Mouse (Mus musculus) small intestine, adult 2 months (tissue): Measurements from ENCODE around the gene Plxdc1. TPM values are rescaled to one million over a fixed set of nuclear protein-coding genes. Genes with fewer than 3 reads are reported as not detected.
A peak's percentile ranks its signal among the peaks of the same experiment; 100 is the strongest.

Experiments
- H3K27ac ChIP-seq: fragments of 200-500 bp; 2 replicates; pipeline ENCODE4 v1.5.1; 2012; ENCODE audit warnings: low read depth, low read length, control low read depth, inconsistent platforms; ENCODE audit not compliant: insufficient read depth
- H3K27me3 ChIP-seq: fragments of 200-500 bp; 2 replicates; pipeline ENCODE4 v1.6.1; 2012; ENCODE audit warnings: mild to moderate bottlenecking, moderate library complexity, low read length, inconsistent platforms; ENCODE audit not compliant: control insufficient read depth, insufficient read depth
- H3K36me3 ChIP-seq: fragments of 200-500 bp; 2 replicates; pipeline ENCODE4 v1.6.1; 2012; ENCODE audit warnings: mild to moderate bottlenecking, low read length, control low read depth, inconsistent platforms; ENCODE audit not compliant: control insufficient read depth, insufficient read depth
- H3K4me1 ChIP-seq: fragments of 200-500 bp; 2 replicates; pipeline ENCODE4 v1.6.1; 2012; ENCODE audit warnings: low read length, inconsistent platforms, mixed read lengths; ENCODE audit not compliant: control insufficient read depth, insufficient read depth, insufficient read length
- H3K4me3 ChIP-seq: fragments of 200-500 bp; 2 replicates; pipeline ENCODE4 v1.5.1; 2012; ENCODE audit warnings: low read depth, mild to moderate bottlenecking, control low read depth, inconsistent platforms, low read length, moderate library complexity
- CTCF ChIP-seq: fragments of 200-500 bp; IDR thresholded peaks from 2 replicates; pipeline ENCODE4 v1.5.1; 2012; ENCODE audit warnings: low read depth, mild to moderate bottlenecking, control low read depth, inconsistent platforms, low read length, moderate library complexity, mixed read lengths; ENCODE audit not compliant: insufficient replicate concordance, insufficient read length; ENCODE audit errors: extremely low read depth
- POLR2A ChIP-seq: fragments of 200-500 bp; IDR thresholded peaks from 2 replicates; pipeline ENCODE4 v1.6.1; 2012; ENCODE audit warnings: low read depth, mild to moderate bottlenecking, control low read depth, inconsistent platforms, low read length, moderate library complexity
- WGBS: fragments of 180-500 bp; shearing (Covaris S2); methylation state at CpG from one replicate; pipeline ENCODE4 v1.1.7; 2018; 5-methylcytosine and 5-hydroxymethylcytosine counted together
- polyA plus RNA-seq: library from polyadenylated mRNA; depleted of rRNA; stranded (reverse); fragments of >200 nt; gene quantifications from 2 replicates; pipeline ENCODE4 v1.2.3, GENCODE M21; 2012

Plxdc1 gene
- polyA plus RNA-seq, 1 experiment, result 1.6 TPM

DNA sequence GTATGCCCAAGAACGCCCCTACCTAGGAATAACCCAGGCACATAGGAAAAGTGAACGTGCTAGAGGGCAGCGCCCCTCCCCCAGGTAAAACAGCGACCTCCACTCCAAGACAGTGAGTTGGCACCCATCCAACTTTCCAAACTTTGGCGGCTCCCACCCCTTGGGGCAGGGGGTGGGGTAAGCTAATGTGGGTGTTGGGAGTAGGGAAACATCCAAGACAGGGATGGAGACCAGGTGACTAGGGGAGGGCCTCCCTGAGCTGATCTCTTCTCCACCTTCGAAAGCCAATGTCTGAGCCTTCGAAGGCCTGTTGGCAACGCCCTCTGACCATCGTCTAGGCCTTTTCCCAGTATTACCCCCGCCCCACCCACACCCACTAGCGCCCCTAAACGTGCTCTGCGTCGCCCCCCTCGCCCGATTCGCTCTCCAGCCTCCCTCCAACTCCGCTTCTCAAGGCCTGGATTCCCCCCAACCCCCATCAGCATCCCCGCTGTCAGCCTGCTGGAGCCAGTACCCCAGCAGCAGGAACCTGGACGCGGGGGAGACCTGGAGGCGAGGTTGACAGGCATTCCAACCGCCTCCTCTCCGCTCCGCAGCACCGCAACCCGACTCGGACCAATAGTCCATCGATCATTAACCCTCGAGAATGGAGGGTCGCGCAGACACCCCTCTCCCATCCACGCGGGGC is 35.5 kb upstream of the Plxdc1 start:
- no peak overlapping the region for H3K27ac ChIP-seq
- peak overlapping the region; percentile 78 for H3K4me3 ChIP-seq
- 12% methylated on average over 34 of the region's 34 CpGs for WGBS
- H3K4me1 ChIP-seq, result peaks cover 15% of the 10 kb centered on the region
- H3K36me3 ChIP-seq, result no peaks in the 10 kb centered on the region
- TF ChIP-seq CTCF (no peak), POLR2A (no peak)
- H3K27me3 ChIP-seq, result no peaks in the 10 kb centered on the region; the same call in 1 of the 2 replicates

DNA sequence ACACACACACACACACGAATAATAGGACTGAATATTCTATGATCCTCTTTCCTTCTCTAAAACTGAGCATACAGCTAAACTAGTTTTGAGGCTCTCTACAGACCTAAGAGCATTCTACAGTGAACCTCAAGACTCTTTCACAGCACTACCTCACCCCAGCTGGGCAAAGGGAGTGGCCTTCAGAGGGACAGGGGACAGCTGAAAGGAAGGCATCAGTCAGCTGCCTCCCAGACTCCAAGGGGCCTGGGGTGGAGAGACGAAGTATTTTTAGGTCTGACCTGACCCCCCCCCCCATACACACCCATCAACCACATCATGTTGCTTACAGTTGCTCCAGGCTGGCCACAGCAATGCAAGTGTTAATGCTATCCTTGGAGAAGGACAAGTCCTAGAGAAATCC is 34.9 kb upstream of the Plxdc1 start:
- Histone ChIP-seq H3K27me3 (no peaks in the 10 kb centered on the region; the same call in 1 of the 2 replicates), H3K4me3 (no peak overlapping the region), H3K27ac (no peak overlapping the region), H3K36me3 (no peaks in the 10 kb centered on the region), H3K4me1 (peaks cover 15% of the 10 kb centered on the region)
- WGBS, result 63% methylated on average over 2 of the region's 2 CpGs
- no peak for TF ChIP-seq CTCF
- no peak for TF ChIP-seq POLR2A

DNA sequence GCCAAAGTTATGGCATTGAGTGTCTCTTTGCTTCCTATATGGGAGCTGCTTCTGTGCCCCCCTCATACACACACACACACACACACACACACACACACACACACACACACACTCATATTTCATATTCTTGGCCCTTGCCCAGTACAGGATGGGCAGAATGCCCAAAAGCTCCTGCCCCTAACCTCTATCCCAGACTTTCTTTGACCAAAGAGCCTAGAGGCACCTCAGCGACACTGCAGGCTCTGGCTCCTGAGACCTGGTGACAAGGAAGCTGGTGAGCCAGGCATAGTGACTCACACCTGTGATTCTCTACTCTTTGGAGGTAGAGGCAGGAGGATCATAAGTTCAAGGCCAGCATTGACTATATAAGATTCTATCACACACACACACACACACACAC is 34.5 kb upstream of the Plxdc1 start:
- Histone ChIP-seq H3K4me1 (peaks cover 15% of the 10 kb centered on the region), H3K27ac (no peak overlapping the region), H3K4me3 (no peak overlapping the region), H3K36me3 (no peaks in the 10 kb centered on the region), H3K27me3 (no peaks in the 10 kb centered on the region; the same call in 1 of the 2 replicates)
- TF ChIP-seq CTCF, result no peak
- TF ChIP-seq POLR2A, result no peak
- 53% methylated on average over 1 of the region's 1 CpGs for WGBS

DNA sequence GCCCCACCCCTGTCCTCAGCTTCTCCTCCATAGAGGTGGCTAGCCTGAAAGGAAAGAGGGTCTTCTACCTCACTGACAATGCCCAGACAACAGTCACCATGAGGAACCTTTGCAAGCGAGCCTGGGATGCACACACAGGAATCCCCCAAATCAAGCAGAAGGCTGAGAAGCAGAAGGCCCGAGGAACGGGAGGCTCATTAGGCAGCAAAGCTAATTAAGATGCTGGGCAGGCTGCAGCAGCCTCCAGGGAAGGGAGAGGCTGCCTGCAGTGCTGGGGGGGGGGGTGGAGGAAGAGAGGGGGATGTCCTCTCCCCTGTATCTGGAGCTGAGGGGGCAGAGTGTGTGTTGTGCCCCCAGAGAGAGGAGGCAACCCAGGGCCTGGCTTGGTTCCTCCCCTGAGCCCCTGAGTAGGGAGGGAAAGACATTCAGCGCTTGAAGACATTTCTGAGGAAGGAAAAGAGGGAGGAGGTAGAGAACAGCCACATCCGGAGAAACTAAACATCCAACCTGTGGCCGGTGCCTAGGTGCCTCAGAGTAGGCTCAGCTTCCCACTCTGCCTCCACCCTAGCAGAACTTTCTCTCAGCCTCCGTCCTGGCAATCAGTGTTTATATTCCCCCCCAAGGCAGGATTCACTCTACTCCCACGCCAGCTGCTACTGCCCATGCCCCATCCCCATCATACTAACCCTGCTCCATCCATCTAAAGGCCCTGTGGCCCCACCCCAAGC is 33.8 kb upstream of the Plxdc1 start:
- Histone ChIP-seq H3K36me3 (no peaks in the 10 kb centered on the region), H3K27me3 (no peaks in the 10 kb centered on the region; the same call in 1 of the 2 replicates), H3K4me1 (peaks cover 15% of the 10 kb centered on the region), H3K4me3 (no peak overlapping the region), H3K27ac (no peak overlapping the region)
- no peak for TF ChIP-seq POLR2A
- TF ChIP-seq CTCF, result no peak
- WGBS, result 64% methylated on average over 8 of the region's 8 CpGs

DNA sequence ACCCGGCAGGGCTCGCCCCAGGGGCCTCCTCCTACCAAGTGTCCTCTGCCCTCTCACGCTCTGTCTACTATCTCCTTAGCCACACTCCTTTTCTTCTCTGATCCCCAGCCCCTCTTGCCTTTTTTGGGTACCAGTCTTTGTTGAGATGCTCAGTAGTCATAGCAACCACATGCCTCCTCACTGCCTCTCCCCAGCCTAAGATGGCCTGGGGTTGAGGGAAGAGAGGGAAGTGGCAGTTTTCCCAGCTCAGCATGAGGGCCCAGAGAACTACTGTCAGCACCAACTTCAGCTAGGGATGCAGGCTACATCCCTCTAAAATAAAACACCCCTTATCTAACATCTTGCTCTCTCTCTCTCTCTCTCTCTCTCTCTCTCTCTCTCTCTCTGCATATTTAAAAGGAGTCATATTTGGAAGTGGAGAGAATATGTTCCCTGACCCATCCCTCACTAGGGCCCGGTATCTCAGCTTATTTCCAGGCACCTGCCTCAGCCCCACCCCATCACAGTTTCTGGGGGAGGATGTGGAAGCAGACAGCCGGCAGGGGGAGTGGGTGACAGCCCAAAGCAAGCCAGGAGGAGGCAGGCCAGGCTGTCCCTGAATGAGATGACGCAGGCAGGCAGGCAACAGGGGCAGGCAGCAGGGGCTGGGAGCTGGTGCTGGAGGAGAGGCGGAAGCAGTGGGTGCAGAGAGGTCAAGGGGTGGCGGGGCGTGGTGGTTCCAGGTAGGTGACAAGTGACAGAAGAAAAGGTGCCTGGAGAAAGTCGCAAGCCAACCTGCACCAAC is 32.8 kb upstream of the Plxdc1 start:
- Histone ChIP-seq H3K4me3 (peak overlapping the region; percentile 5; the same call in 1 of the 2 replicates), H3K27ac (no peak overlapping the region), H3K27me3 (no peaks in the 10 kb centered on the region; the same call in 1 of the 2 replicates), H3K36me3 (no peaks in the 10 kb centered on the region), H3K4me1 (peaks cover 15% of the 10 kb centered on the region)
- 37% methylated on average over 10 of the region's 10 CpGs for WGBS
- TF ChIP-seq POLR2A (no peak), CTCF (0 out of 2 replicates have a peak, but pooled peaks have one; percentile 10)

DNA sequence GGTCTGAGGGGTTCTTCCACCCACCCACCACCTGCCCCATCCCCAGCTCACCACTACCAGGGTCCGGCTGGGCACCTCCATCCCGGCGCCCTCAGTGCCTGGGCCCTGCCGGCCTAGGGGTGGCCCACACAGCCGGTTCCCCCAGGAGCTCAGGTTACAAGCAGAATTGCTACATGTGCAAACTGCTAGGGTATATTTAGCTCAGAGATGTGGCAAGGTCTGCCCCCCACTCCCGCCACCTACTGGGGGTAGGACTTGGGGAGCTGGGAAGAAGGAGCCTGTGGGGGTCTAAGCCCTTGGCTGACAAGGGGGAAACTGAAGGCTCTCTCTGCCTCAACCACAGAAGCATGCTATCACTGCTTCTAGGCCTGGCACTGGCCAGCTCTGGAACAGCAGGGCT is 32.0 kb upstream of the Plxdc1 start:
- no peak for TF ChIP-seq CTCF
- no peak for TF ChIP-seq POLR2A
- no peak overlapping the region for H3K27ac ChIP-seq

More for the DNA sequence above, 32.0 kb upstream of the Plxdc1 start:
- H3K27me3 ChIP-seq, result no peaks in the 10 kb centered on the region; the same call in 1 of the 2 replicates
- 86% methylated on average over 6 of the region's 6 CpGs for WGBS
- H3K4me1 ChIP-seq, result peaks cover 15% of the 10 kb centered on the region
- no peaks in the 10 kb centered on the region for H3K36me3 ChIP-seq
- no peak overlapping the region for H3K4me3 ChIP-seq
